Mouse (Mus musculus): ENCODE measurements at regions not wholly inside any gene's neighbourhood (a gene's known extent, or its start where the extent isn't known, plus 50 kb on each side); places are given as distances from the start of the nearest gene placed in this dataset.
"Not testable (repeated sequence)": the region's sequence is repeated elsewhere in the genome, so short reads cannot be mapped to it uniquely, and the experiment has no call there.

- no peak for DNase-seq (ENCODE audit: low spot score)
These were observed 237.0 kb upstream of the Gm37988 start for GRCm38 (mm10) chr1:4570730-4571129.

DNA sequence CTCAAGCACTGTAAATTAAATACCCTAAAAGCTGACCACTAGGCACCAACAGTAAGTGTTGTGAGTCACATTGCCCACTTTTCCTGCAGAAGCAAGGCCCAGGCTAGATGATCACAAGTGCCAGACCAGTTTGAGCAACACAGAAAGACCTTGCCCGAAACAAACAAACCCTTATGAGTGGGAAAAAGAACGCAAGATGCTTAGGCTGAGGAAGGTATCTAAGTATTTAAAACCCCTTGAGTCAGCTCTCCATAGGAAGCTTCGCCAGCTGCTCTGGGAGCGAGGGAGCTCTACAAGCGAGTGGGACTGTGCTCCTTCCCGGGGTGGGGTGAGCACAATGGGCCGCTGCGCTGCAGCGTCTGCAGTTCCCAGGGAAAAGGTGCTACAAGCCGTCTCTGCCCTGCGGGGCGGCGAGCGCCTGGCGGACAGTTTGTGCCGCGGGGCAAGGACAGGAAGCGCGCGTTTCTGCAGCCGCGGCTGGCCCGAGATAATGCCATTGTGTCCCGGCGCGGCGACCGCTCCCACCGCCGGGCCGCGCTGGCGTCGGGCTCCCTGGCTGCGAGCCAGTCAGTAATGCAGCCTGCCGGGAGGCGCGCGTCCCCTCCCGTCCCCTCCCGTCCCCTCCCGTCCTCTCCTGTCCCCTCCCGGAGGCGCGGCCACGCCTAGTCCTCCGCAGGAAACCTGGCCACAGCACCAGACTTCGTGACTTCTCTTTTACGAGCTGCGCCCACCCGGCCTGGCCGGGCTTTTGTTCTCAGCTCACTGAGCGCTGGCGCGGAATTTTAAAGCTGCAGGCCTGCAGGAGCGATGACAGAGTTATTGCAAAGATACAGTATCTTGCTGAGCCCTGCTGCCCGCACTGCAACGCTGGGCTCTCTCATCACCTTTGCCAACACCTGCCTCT, 236.1 kb upstream of the Gm37988 start:
- DNase-seq (ENCODE audit: low spot score), result peak; percentile 82

DNA sequence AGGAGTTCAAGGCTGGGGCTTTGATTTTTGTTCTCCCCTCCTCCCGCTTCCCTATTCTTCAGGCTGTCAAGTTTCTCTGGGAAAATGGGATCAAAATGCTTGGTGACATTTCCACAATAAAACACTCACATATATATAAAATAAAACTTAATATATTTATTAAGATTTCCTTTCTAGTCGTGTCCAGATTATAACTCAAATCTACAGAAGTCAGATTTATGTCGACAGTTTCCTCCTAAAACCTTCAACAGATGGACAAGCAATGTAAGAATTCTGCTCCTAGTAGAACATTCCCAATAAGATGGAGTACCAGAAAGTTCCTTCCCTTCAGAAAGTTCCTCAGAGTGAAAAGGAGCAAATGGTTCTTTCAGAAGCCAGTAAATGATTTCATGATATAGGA, 235.4 kb upstream of the Gm37988 start:
- no peak for DNase-seq (ENCODE audit: low spot score)

GRCm38 (mm10) chr1:4574101-4574500, 233.6 kb upstream of the Gm37988 start:
- DNase-seq (ENCODE audit: low spot score), result no peak

- DNase-seq (ENCODE audit: low spot score), result no peak
These were observed 230.7 kb upstream of the Gm37988 start for GRCm38 (mm10) chr1:4576957-4577356.

- DNase-seq (ENCODE audit: low spot score), result no peak
These were observed 225.2 kb upstream of the Gm37988 start for GRCm38 (mm10) chr1:4582534-4582933.

- no peak for DNase-seq (ENCODE audit: low spot score)
These were observed 209.8 kb upstream of the Gm37988 start for GRCm38 (mm10) chr1:4597856-4598255.

DNA sequence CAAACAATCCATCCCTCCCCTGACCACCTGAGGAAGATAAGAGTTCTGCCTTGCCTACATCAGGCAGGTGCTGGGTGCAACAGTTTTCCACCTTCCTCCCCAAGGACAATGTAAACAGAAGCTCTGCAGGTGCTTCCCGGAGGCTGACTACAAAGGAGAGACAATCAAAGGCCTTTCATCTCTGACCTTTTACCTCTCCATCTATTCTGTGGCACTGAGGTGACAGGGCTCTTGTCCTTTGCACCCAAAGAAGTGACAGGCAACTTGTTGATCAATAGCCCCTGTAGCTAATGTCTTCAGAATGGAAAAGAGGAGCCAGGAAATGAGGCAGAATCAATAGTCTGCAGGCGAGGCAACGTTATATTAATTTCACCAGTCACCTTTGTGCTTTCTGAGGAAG, 209.3 kb upstream of the Gm37988 start:
- DNase-seq (ENCODE audit: low spot score), result no peak

GRCm38 (mm10) chr1:4602386-4602785, 205.3 kb upstream of the Gm37988 start:
- DNase-seq (ENCODE audit: low spot score), result no peak

DNA sequence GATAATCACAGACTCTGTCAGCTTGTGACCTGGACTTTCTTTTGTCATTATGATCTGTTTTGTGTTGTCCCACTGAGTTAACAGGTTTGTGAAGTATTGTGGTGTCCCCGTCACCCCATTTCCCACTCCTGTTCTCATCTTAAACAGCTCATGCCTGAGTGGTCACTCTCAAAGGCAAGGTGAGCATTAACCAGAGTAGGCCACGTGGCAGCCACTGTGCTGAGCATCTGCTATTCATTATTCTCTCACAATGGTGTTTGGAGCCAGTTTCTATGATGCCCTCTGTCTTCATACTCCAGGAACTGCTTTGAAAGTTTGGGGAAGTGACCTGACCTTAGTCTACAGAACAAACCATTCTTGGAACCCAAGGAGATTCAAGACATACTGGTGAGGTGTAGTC, 198.9 kb upstream of the Gm37988 start:
- peak; percentile 12 for DNase-seq (ENCODE audit: low spot score)

DNA sequence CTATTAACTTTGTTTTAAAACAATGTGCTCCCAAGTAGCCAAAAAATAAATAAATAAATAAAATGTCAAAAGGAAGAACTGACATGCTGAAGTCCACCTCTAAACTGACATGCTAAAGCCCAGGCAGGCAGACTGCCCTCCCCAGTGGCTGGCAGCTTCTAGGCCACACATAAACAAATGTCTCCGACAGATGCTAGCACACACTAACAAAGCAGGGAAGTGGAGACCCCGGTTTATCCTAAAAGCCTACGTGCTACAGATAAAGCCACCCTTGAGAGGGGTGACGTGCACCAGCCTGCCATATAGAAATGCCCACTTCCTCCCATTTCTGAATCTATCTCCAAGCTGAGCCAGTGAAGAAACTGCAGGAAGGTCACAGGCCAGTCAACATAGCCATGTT, 194.4 kb upstream of the Gm37988 start:
- no peak for DNase-seq (ENCODE audit: low spot score)

DNA sequence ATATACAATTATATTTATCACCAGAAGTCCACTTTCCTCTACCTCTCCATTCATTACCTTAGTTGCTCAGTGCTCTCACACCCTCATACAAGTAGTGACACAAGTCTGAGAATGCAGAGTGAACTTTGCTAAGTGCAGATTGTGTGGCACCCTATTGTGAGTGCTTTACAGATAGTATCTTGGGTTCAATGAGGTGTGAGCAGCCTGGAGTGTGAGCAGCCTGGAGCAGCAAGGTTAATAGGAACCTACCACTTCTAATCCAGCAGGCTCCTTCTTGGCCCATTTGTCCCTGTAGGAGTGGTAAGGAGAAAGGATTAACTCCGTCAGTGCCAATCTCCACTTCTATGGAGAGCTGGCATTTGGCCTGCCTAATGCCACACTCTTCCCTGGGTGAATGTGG, 192.4 kb upstream of the Gm37988 start:
- no peak for DNase-seq (ENCODE audit: low spot score)

DNA sequence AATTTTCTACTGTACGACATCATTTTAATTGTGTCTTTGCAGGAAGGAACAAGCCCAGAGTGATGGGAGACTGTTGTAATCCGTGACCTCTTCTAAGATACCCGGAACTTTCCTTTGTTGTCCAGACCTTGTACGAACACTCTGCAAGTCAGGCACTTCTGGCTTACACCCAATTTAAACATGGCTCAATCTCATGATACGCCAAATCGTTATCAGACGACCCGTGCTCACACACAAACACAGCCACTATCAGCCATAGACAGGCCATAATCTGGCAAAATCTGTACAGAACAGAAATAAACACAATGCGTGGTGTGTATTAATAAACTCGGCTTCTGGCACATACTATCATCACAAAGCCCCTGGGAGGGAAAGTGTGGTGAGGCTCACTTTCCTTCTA, 190.2 kb upstream of the Gm37988 start:
- DNase-seq (ENCODE audit: low spot score), result no peak

GRCm38 (mm10) chr1:4622408-4622807, 185.3 kb upstream of the Gm37988 start:
- no peak for DNase-seq (ENCODE audit: low spot score)

GRCm38 (mm10) chr1:4623268-4623667, 184.4 kb upstream of the Gm37988 start:
- no peak for DNase-seq (ENCODE audit: low spot score)

DNA sequence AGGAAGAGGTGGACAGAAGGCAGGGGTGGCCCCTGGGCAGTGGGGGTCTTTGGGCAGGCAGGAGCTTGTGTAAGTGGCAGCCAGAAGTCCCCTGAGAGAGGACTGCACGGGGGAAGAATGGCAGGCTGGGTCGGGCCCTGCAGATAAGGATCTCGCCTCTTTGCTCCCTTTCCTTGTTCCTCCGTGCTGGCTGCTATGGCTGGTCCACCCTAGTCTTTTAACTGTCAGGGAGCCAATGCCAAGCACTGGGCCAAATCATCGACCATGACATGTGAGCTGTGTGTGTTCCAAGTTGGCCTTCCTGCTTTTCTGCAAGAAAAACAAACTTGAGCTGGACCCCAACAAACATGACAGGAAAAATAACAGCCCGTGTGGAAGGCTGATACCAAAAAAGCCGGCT, 153.8 kb upstream of the Gm37988 start:
- DNase-seq (ENCODE audit: low spot score), result peak; percentile 6

DNA sequence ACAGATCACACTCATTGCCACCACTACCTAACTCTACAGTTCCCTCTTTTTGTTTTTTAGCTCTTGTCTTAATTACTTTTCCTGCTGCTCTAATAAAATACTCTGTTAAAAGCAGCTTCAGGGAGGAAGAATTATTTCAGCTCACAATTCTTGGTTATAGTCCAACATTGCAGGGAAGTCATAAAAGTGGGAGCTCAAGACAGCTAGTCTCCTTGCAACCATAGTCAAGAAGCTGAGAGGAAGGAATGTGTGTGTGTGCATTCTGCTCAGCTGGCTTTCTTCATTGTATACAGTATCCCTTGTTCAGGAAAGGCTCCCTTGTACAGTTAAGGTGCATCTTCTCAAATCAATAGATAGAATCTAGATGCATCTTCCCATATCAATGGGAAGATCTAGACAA, 152.4 kb upstream of the Gm37988 start:
- DNase-seq (ENCODE audit: low spot score), result no peak

DNA sequence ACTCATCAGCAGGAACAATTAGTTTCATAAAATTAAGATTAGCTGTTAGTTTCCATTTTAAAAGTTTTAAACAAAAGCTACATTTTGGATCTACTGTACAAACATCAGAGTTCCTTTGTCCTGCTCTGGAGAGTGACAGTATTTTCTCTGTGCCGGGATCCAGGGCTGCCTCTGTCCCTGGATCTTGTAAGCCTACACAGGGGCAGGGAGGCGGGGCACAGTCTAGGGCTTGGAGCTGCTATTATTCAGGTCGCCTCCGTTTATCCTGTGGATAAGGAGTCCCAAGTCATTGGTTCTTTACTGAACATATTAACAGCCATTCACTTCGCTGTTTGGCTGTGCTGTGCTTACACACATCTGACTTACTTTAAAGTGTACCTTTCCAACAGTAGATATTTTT, 150.8 kb upstream of the Gm37988 start:
- no peak for DNase-seq (ENCODE audit: low spot score)

GRCm38 (mm10) chr1:4660081-4660480, 147.6 kb upstream of the Gm37988 start:
- DNase-seq (ENCODE audit: low spot score), result not testable (repeated sequence)

DNA sequence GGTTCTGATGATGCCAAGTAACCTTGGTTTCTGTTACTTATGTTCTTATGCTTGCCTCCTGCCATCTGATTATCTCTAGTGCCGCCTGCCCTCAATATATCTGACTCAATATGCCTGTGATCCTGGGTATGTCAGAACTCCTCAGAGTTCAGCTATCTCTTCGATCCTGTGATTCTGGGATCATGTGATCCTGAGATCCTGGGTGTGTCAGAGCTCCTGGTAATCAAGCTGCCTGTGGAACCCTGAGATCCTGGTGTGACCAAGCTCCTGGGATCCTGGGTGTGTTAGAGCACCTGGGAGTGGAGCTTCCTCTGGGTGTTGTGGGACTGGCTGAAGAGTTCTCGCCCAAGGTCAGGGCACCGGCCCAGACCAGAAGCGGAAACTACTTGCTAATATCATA, 147.1 kb upstream of the Gm37988 start:
- DNase-seq (ENCODE audit: low spot score), result not testable (repeated sequence)

- no peak for DNase-seq (ENCODE audit: low spot score)
These were observed 145.9 kb upstream of the Gm37988 start for GRCm38 (mm10) chr1:4661761-4662160.

GRCm38 (mm10) chr1:4669732-4670131, 138.0 kb upstream of the Gm37988 start:
- no peak for DNase-seq (ENCODE audit: low spot score)

DNA sequence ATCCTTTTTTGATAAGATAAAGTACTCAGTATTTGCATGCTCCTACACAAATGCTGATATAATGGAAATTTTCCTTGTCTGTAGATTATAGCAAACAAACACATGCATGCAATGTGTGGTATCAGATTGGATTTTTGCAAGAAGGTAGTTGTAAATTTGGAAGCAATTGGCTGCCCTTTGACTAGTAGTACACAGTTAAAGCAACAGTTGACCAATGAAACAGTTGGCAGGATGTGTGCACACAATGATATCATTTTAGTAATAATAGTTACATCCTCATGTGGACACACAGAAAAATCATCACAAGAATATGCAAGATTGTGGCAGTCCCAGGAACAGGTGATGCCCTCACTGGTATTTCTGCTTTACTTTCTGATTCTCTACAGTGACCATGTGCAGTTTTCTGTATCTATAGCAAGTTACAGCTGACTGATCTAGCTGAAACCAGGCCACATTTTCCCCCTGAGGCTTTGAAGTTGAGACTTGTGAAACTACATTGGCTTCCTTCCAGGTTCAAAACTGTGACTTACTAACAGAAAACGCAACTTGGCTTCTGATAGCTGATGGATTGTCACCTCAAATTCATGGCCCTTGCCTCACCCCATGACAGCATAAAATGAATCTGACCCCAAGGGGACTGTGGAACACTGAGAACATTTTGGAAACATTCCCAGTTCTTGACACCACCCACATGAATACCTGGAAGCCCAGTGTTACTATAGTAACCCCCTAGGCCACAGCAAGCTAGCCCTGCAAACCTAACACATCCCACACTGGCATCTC, 136.3 kb upstream of the Gm37988 start:
- DNase-seq (ENCODE audit: low spot score), result no peak
